Mouse (Mus musculus) midbrain, embryonic 15.5 days (tissue): ENCODE measurements at regions not wholly inside any gene's neighbourhood (a gene's known extent, or its start where the extent isn't known, plus 50 kb on each side); places are given as distances from the start of the nearest gene placed in this dataset.

Source experiments
- ATAC-seq: fragments of 200-750 bp; cut with Nextera tagmentation; replicated peaks from 2 replicates; pipeline ENCODE4 v1.8.0; 2017; ENCODE audit warnings: moderate TSS enrichment
- H3K27ac ChIP-seq: fragments of 300-500 bp; sonication (generic); 2 replicates; pipeline ENCODE4 v1.5.1; 2015; ENCODE audit warnings: mild to moderate bottlenecking, inconsistent platforms
- H3K27me3 ChIP-seq: fragments of 300-500 bp; sonication (generic); replicated peaks from 2 replicates; pipeline ENCODE4 v1.6.1; 2015; ENCODE audit warnings: inconsistent platforms
- H3K36me3 ChIP-seq: fragments of 300-500 bp; sonication (generic); replicated peaks from 2 replicates; pipeline ENCODE4 v1.6.1; 2015; ENCODE audit warnings: inconsistent platforms
- H3K4me1 ChIP-seq: fragments of 300-500 bp; sonication (generic); 2 replicates; pipeline ENCODE4 v1.6.1; 2015; ENCODE audit warnings: inconsistent platforms
- H3K4me2 ChIP-seq: fragments of 300-500 bp; sonication (generic); 2 replicates; pipeline ENCODE4 v1.6.1; 2015; ENCODE audit warnings: inconsistent platforms, mild to moderate bottlenecking, moderate library complexity
- H3K4me3 ChIP-seq: fragments of 300-500 bp; sonication (generic); 2 replicates; pipeline ENCODE4 v1.5.1; 2015; ENCODE audit warnings: mild to moderate bottlenecking, inconsistent platforms
- H3K9ac ChIP-seq: fragments of 300-500 bp; sonication (generic); 2 replicates; pipeline ENCODE4 v1.6.1; 2015; ENCODE audit warnings: mild to moderate bottlenecking, inconsistent platforms
- H3K9me3 ChIP-seq: fragments of 300-500 bp; sonication (generic); 2 replicates; pipeline ENCODE4 v1.6.1; 2016; ENCODE audit warnings: inconsistent platforms
- WGBS: fragments of 180-500 bp; shearing (Covaris S2); methylation state at CpG from one replicate; pipeline ENCODE4 v1.1.7; 2015; ENCODE audit warnings: mixed read lengths; 5-methylcytosine and 5-hydroxymethylcytosine counted together

DNA sequence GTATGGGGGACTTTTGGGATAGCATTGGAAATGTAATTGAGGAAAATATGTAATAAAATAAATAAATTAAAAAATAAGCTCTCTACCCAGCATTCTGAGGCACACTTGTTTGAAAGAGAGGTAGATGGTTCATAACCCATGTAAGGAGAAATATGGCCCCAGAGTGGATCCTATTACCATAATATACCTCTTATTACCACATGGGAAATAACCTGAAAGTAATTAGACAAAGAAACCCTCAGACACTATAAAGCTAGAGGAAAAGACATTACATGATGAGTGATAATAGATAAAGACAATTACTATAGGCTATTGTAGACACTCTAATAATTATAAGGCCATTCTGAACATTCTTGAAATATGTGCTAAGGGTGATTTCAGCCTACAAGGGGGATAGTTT, 2444.8 kb upstream of the Gm12353 start:
- no peak for ATAC-seq
- Histone ChIP-seq H3K9me3 (no peaks in the 10 kb centered on the region), H3K36me3 (no peaks in the 10 kb centered on the region), H3K4me1 (no peaks in the 10 kb centered on the region), H3K4me2 (no peak overlapping the region), H3K9ac (no peak overlapping the region), H3K27ac (no peak overlapping the region), H3K4me3 (no peak overlapping the region), H3K27me3 (no peaks in the 10 kb centered on the region)

DNA sequence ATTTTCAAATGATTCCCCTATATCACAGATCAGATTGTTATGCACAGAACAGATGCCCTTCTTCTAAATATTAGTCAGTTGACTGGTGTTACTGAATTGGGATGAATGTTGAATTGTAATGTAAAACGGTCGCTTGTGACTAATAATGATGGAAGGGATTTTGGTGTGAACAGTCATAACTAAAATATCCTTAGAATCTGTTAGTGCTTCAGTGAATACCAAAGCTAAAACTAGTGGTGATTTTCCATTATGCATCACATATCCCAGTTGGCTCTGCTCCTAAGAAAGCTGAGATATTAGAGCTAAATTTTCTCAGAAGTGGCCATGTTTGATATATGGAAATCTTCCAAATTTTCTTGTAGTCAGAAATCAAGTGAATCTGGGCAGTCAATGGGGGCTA, 2441.7 kb upstream of the Gm12353 start:
- 88% methylated on average over 2 of the region's 2 CpGs for WGBS
- no peaks in the 10 kb centered on the region for H3K4me1 ChIP-seq
- H3K9me3 ChIP-seq = no peaks in the 10 kb centered on the region
- H3K27ac ChIP-seq = no peak overlapping the region
- no peak for ATAC-seq
- H3K4me3 ChIP-seq = no peak overlapping the region
- no peaks in the 10 kb centered on the region for H3K27me3 ChIP-seq
- H3K9ac ChIP-seq = no peak overlapping the region
- no peak overlapping the region for H3K4me2 ChIP-seq
- no peaks in the 10 kb centered on the region for H3K36me3 ChIP-seq

DNA sequence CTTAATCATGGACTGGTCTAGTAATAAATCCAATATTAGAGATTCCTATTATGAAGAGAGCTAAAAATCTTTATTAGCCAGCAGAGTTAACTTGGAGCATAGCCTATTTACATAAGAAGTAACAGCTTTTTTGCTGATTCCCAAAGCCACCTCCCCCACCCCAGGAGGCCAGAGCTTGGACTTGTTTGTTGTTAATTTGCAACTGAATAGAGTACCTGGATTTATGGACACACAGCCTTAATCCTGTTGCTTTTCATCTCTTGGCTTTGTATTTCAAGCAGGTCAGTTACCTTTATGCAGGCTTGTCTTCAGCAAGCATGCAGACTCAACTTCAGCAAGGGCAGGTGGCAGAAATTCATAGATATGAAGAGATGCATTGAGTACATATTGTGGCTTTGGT, 2396.5 kb upstream of the Gm12353 start:
- no peak overlapping the region for H3K27ac ChIP-seq
- no peak overlapping the region for H3K4me3 ChIP-seq
- no peak for ATAC-seq
- H3K9ac ChIP-seq = no peak overlapping the region
- no peaks in the 10 kb centered on the region for H3K9me3 ChIP-seq
- H3K27me3 ChIP-seq = no peaks in the 10 kb centered on the region
- no peaks in the 10 kb centered on the region for H3K36me3 ChIP-seq
- H3K4me1 ChIP-seq = no peaks in the 10 kb centered on the region
- no peak overlapping the region for H3K4me2 ChIP-seq

DNA sequence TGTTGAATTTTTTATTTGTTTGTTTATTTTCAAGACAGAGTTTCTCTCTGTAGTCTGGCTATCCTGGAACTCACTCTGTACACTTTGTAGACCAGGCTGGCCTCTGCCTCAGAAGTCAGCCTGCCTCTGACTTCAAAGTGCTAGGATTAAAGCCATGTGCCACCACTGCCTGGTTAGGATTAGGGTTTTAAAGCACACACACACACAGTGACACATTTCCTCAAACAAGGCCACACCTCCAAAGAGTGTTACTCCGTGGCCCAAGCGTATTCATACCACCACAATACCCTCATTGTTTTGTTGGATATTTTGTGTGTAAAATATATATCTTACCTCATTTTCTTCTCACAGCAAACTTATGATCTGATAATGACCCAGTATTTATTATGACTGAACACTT, 2365.4 kb upstream of the Gm12353 start:
- H3K4me3 ChIP-seq = no peak overlapping the region
- no peak for ATAC-seq
- no peaks in the 10 kb centered on the region for H3K9me3 ChIP-seq

DNA sequence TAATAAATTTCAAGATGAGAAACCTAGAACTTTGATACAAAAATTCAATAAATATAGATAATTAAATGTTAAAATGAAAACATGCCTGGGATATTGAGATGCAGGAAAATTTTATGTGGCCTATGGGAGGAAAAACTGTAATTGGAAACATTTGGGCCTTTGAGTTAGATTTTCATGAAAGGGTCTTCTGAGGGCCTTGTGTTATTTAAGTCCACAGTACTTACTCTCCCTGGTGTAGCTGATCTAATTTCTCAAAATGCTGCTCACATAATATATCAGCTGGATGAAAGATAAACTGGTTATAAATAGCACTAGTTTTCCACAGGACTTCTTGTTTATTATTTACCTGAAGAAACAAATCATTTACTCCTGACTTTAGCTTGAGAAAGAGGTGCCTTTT, 2364.9 kb upstream of the Gm12353 start:
- Histone ChIP-seq H3K9me3 (no peaks in the 10 kb centered on the region), H3K4me1 (no peaks in the 10 kb centered on the region), H3K4me3 (no peak overlapping the region), H3K4me2 (no peak overlapping the region), H3K9ac (no peak overlapping the region), H3K27ac (no peak overlapping the region), H3K27me3 (no peaks in the 10 kb centered on the region), H3K36me3 (no peaks in the 10 kb centered on the region)
- ATAC-seq = no peak

More for the DNA sequence above, 2365.4 kb upstream of the Gm12353 start:
- no peak overlapping the region for H3K9ac ChIP-seq
- WGBS = 79% methylated on average over 2 of the region's 2 CpGs
- no peaks in the 10 kb centered on the region for H3K4me1 ChIP-seq
- no peaks in the 10 kb centered on the region for H3K27me3 ChIP-seq
- H3K36me3 ChIP-seq = no peaks in the 10 kb centered on the region
- H3K27ac ChIP-seq = no peak overlapping the region
- H3K4me2 ChIP-seq = no peak overlapping the region

DNA sequence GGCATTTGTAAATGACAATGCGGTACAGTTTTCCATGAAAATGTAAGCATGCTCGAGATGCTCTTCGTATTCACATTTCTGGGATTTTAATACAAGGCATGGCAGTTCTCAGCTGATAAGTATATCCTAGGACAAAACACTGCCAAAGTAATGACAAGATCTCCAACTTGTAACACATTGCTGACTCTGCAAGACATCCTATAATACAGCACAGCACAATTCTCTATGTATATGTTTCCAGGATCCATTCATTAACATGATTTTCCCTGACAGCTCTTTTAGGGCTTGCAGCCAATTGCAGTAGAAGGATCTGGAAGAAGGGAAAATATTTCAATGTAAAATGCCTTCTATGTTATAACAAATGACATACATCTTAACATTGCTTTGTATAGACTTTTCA, 2346.1 kb upstream of the Gm12353 start:
- Histone ChIP-seq H3K36me3 (no peaks in the 10 kb centered on the region), H3K27ac (no peak overlapping the region), H3K4me2 (no peak overlapping the region), H3K4me3 (no peak overlapping the region), H3K4me1 (no peaks in the 10 kb centered on the region), H3K9ac (no peak overlapping the region), H3K9me3 (no peaks in the 10 kb centered on the region), H3K27me3 (no peaks in the 10 kb centered on the region)
- 92% methylated on average over 3 of the region's 3 CpGs for WGBS
- ATAC-seq = no peak

DNA sequence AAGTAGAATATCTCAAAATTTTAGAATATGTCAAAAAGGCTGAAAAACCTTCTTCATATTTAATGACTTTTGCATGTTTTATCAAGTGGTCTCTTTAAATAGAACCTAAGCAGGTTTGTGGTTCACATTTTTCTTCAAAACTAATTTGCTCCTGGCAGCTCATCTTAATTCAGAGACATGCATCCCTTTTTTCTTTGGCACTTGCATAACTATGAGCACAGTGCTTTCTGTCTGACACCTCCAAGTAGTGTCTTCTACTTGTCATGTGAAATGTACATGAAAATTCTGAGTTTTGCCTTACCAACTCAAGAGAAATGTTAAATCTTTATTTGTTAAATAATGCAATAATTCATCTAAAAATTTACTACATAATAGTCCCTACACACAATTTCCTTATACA, 2343.5 kb upstream of the Gm12353 start:
- Histone ChIP-seq H3K27ac (no peak overlapping the region), H3K9me3 (no peaks in the 10 kb centered on the region), H3K4me2 (no peak overlapping the region), H3K9ac (no peak overlapping the region), H3K36me3 (no peaks in the 10 kb centered on the region), H3K4me3 (no peak overlapping the region), H3K27me3 (no peaks in the 10 kb centered on the region), H3K4me1 (no peaks in the 10 kb centered on the region)
- ATAC-seq = no peak

DNA sequence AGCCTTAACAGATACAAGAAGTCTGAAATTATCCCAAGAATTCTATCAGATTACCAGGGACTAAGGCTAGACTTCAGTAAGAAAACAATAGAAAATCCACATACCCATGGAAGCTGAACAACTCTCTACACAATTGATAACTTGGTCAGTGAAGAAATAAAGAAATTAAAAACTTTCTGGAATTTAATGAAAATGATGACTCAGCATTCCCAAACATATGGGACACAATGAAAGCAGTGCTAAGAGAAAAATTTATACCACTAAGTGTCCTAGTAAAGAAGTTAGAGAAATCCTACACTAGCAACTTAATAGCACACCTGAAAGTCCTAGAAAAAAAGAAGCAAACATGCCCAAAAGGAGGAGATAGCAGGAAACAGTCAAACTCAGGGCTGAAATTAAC, 2306.1 kb upstream of the Gm12353 start:
- Histone ChIP-seq H3K4me2 (no peak overlapping the region), H3K27ac (no peak overlapping the region), H3K9ac (no peak overlapping the region), H3K27me3 (no peaks in the 10 kb centered on the region), H3K9me3 (0 out of 2 replicates have a peak, but pooled peaks cover 3% of the 10 kb centered on the region), H3K4me1 (no peaks in the 10 kb centered on the region), H3K36me3 (no peaks in the 10 kb centered on the region), H3K4me3 (no peak overlapping the region)
- no peak for ATAC-seq

DNA sequence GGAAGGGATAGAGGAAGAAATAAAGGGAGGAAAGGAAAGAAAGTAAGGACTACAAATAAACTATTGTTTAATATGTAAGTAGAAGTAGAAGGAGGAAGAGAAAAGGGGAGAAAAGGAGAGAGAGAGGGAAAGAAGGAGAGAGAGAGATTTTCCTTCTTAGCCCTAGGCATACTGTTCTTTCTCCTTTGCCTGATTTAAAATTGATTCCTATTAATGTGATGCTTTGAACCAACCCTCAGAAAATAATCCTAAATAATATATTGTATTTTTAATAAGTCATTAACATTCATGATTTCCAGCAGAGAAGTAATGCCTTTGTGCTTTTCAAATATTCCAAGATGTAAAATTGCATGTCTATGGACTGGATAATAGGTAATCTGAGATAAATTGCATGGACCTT, 2286.2 kb upstream of the Gm12353 start:
- Histone ChIP-seq H3K27me3 (no peaks in the 10 kb centered on the region), H3K4me1 (no peaks in the 10 kb centered on the region), H3K4me3 (no peak overlapping the region), H3K4me2 (no peak overlapping the region), H3K9me3 (no peaks in the 10 kb centered on the region), H3K36me3 (no peaks in the 10 kb centered on the region), H3K27ac (no peak overlapping the region), H3K9ac (no peak overlapping the region)
- peak; percentile 66 for ATAC-seq

DNA sequence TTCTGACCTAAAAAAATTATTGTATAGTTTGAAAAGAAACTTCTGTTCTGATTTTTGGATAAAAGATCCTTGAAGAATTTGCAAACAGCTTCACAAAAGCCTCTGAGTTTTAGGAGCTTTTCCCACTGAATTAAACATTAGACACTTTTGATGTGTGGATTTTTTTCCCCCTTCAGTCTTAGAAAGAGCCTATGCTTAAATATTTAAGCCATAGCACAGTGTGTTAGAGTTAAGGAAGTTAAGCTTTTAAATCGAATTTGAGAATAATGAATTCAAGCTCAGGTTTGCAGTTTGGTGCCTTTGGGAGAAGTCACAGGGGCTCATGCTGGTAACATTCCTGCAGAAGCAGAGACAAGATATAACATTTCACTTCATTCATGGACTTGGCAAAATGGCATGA, 2257.2 kb upstream of the Gm12353 start:
- H3K27me3 ChIP-seq = no peaks in the 10 kb centered on the region
- H3K4me1 ChIP-seq = no peaks in the 10 kb centered on the region
- H3K4me2 ChIP-seq = no peak overlapping the region
- no peak overlapping the region for H3K4me3 ChIP-seq
- H3K36me3 ChIP-seq = no peaks in the 10 kb centered on the region
- no peaks in the 10 kb centered on the region for H3K9me3 ChIP-seq
- no peak overlapping the region for H3K27ac ChIP-seq
- ATAC-seq = no peak
- H3K9ac ChIP-seq = no peak overlapping the region
- 45% methylated on average over 1 of the region's 1 CpGs for WGBS

DNA sequence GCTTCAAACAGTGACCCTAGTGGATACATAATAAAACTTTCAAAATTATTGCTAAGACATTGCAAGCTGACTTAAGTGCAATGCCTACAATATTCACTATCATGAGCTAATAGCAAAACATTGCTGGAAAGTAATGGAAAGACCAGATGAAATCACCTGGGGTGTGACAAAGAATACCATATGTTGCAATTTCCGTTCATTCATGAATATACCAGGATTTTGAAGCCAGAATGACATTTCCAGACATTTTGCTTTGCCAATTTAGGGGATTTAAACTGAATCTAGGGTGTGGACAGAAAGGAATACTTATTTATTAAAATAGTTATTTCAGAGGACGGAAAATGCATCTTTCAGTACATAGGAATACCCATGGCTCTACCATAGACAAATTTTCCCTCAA, 2244.5 kb upstream of the Gm12353 start:
- Histone ChIP-seq H3K4me3 (no peak overlapping the region), H3K4me1 (no peaks in the 10 kb centered on the region), H3K9ac (no peak overlapping the region), H3K36me3 (no peaks in the 10 kb centered on the region), H3K27me3 (no peaks in the 10 kb centered on the region), H3K9me3 (no peaks in the 10 kb centered on the region), H3K27ac (no peak overlapping the region), H3K4me2 (no peak overlapping the region)
- 82% methylated on average over 2 of the region's 2 CpGs for WGBS
- ATAC-seq = no peak
